Mouse (Mus musculus): ENCODE measurements around the gene Gm26657.

Gm26657 gene

GRCm38 (mm10) chr4:56740020-56740485 lies at the start of gene Gm26657:
Gm26657 (plus strand) TSS chr4:56740070.
- no peak for DNase-seq

GRCm38 (mm10) chr4:56696401-56696800 lies 43.5 kb upstream of the Gm26657 start:
- DNase-seq = no peak

GRCm38 (mm10) chr4:56698671-56699070 lies 41.2 kb upstream of the Gm26657 start:
- no peak for DNase-seq

GRCm38 (mm10) chr4:56702234-56702633 lies 37.6 kb upstream of the Gm26657 start:
- no peak for DNase-seq

GRCm38 (mm10) chr4:56713155-56713554 lies 26.7 kb upstream of the Gm26657 start:
- DNase-seq = no peak

- no peak for DNase-seq
Measured at GRCm38 (mm10) chr4:56716801-56717200, 23.1 kb upstream of the Gm26657 start.

GRCm38 (mm10) chr4:56717932-56718331 lies 21.9 kb upstream of the Gm26657 start:
- DNase-seq = no peak

GRCm38 (mm10) chr4:56718573-56719442 lies 21.1 kb upstream of the Gm26657 start:
- DNase-seq = no peak

- no peak for DNase-seq
Measured at GRCm38 (mm10) chr4:56719456-56719855, 20.4 kb upstream of the Gm26657 start.

- no peak for DNase-seq
Measured at GRCm38 (mm10) chr4:56720403-56720802, 19.5 kb upstream of the Gm26657 start.

GRCm38 (mm10) chr4:56721469-56721868 lies 18.4 kb upstream of the Gm26657 start:
- peak; percentile 55 for DNase-seq

- DNase-seq = no peak
Measured at GRCm38 (mm10) chr4:56722346-56722745, 17.5 kb upstream of the Gm26657 start.

GRCm38 (mm10) chr4:56723237-56723636 lies 16.6 kb upstream of the Gm26657 start:
- no peak for DNase-seq

- DNase-seq = peak; percentile 17
Measured at GRCm38 (mm10) chr4:56725839-56726238, 14.0 kb upstream of the Gm26657 start.

- DNase-seq = no peak
Measured at GRCm38 (mm10) chr4:56740611-56741010, 741 bp downstream of the Gm26657 start.

- DNase-seq = no peak
Measured at GRCm38 (mm10) chr4:56741041-56741493, 1.2 kb downstream of the Gm26657 start, which contains the start of gene Actl7b. Actl7b (minus strand) TSS chr4:56741443.

- no peak for DNase-seq
Measured at GRCm38 (mm10) chr4:56742698-56743097, 2.8 kb downstream of the Gm26657 start.

- no peak for DNase-seq
Measured at GRCm38 (mm10) chr4:56743363-56744195, 3.7 kb downstream of the Gm26657 start, which contains the start of gene Actl7a. Actl7a (plus strand) TSS chr4:56743413.

GRCm38 (mm10) chr4:56746345-56746744 lies 6.5 kb downstream of the Gm26657 start:
- no peak for DNase-seq

GRCm38 (mm10) chr4:56747456-56747855 lies 7.6 kb downstream of the Gm26657 start:
- DNase-seq = no peak

- DNase-seq = no peak
Measured at GRCm38 (mm10) chr4:56756021-56756420, 16.2 kb downstream of the Gm26657 start.

- DNase-seq = peak; percentile 53
Measured at GRCm38 (mm10) chr4:56756966-56757600, 17.2 kb downstream of the Gm26657 start.

- DNase-seq = no peak
Measured at GRCm38 (mm10) chr4:56757693-56758092, 17.8 kb downstream of the Gm26657 start.

Measured in lung, postnatal 14 days (tissue).